Mouse (Mus musculus) splenic B cell, adult 2 months (primary cell): ENCODE data around the gene Specc1.

Source experiments
- DNase-seq: peaks from one replicate; pipeline ENCODE4 v3.0.0-alpha.2; 2011; ENCODE audit warnings: low read depth, low spot score
- H3K27me3 ChIP-seq: 2 replicates; pipeline ENCODE4 v1.6.1; 2012; ENCODE audit warnings: mild to moderate bottlenecking, low read length, moderate library complexity, mixed read lengths; ENCODE audit not compliant: control insufficient read depth, poor library complexity, insufficient read depth, severe bottlenecking
- H3K36me3 ChIP-seq: 2 replicates; pipeline ENCODE4 v1.6.1; 2012; ENCODE audit warnings: mild to moderate bottlenecking, low read length, moderate library complexity, mixed read lengths; ENCODE audit not compliant: control insufficient read depth, poor library complexity, insufficient read depth, severe bottlenecking

The Specc1 gene

DNA sequence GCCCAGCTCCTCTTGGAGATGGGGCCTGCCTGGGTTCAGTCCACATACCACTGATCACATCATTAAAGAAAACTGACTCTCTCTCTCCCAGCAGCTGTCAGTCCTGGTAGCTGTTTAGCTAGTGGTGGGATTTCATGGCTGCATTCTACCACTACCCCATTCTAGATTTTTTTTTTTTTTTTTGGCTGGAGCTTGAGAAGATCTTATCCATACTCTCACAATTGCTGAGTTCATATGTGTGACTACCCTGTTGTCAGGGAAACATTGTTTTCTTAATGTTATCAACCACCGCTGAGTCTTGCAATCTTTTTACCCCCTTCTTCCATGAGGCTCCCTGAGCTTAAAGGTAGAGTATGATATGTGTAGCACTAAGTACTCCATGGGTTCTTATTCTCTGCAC lies 246.1 kb downstream of the Specc1 start:
- H3K36me3 ChIP-seq: no peaks in the 10 kb centered on the region
- H3K27me3 ChIP-seq: no peaks in the 10 kb centered on the region
- DNase-seq: no peak

DNA sequence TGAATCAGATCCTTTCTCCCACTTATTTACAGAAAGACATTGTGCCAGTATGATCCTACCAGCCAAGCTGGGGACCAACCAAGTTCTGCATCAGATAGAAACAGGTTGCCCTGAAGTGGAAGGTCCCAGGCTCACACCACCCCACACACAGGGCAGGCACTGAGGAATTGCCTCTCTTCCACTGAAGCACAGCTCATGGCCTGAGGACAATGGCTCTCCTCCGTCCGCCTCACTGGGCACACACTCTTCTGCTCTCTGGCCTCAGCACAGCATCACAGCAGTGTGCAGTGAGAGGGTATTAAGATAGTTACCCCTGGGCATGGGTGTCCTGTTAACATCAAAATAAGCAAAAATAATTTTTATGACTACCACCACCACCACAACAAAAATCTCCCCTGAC lies 252.5 kb downstream of the Specc1 start:
- H3K36me3 ChIP-seq: no peaks in the 10 kb centered on the region
- no peak for DNase-seq
- no peaks in the 10 kb centered on the region for H3K27me3 ChIP-seq

DNA sequence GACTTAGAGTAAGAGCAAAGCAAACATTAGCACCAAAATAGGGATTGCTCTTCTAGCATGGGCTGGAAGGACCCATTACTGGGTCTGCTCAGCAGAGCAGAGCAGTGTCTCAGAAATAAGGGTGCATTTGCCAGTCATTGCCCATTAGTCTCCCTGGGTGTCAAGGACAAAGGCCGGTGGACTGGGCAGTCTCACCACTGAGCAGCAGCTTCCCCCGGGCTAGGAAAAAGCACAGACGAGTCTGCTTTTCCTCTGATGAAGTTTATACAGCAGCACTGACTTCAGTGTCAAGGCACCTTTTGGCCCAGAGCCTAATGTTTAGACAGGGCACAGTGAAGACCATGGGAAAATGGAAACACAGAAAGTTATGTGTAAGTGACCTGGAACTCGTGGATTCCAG lies 253.3 kb downstream of the Specc1 start:
- Histone ChIP-seq H3K36me3 (no peaks in the 10 kb centered on the region), H3K27me3 (no peaks in the 10 kb centered on the region)
- no peak for DNase-seq

DNA sequence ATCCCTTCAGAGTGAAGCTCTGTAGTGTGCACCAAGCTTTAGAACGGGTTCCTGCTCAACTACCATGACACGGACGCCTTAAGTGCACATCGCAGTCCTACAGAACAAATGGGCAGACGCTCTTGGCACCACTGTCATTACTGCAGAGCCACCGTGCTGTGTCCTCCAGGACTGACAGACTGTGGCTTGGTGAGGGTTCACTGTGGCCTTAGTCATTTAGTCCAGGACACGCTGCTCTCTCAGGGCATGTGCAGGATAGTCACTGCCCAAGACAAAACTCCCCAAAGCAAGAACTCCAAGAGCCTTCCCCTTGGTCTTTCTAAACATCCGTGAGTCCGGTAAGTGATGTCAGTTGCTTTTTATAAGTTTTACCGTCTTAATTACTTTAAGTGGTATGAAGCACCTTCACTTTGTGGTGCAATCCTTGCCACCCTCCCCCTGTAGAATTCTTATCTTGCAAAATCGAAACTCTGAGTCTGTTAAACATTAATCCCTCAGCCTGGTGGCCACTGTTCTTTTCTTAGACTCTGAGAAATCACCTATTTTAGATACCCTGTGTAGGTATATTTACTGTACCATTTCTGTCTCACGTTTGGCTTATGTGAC lies 256.9 kb downstream of the Specc1 start:
- DNase-seq: no peak
- Histone ChIP-seq H3K36me3 (no peaks in the 10 kb centered on the region), H3K27me3 (no peaks in the 10 kb centered on the region)

- DNase-seq: no peak
- no peaks in the 10 kb centered on the region for H3K36me3 ChIP-seq
- H3K27me3 ChIP-seq: no peaks in the 10 kb centered on the region
These were observed 258.5 kb downstream of the Specc1 start for GRCm38 (mm10) chr11:62215107-62215506.

GRCm38 (mm10) chr11:62217751-62218150 lies 261.2 kb downstream of the Specc1 start:
- H3K36me3 ChIP-seq: no peaks in the 10 kb centered on the region
- no peak for DNase-seq
- H3K27me3 ChIP-seq: no peaks in the 10 kb centered on the region

- DNase-seq: no peak
- no peaks in the 10 kb centered on the region for H3K27me3 ChIP-seq
- H3K36me3 ChIP-seq: no peaks in the 10 kb centered on the region
These were observed 264.4 kb downstream of the Specc1 start for GRCm38 (mm10) chr11:62220756-62221510.

GRCm38 (mm10) chr11:62223416-62223815 lies 266.9 kb downstream of the Specc1 start:
- Histone ChIP-seq H3K36me3 (no peaks in the 10 kb centered on the region), H3K27me3 (no peaks in the 10 kb centered on the region)
- no peak for DNase-seq

DNA sequence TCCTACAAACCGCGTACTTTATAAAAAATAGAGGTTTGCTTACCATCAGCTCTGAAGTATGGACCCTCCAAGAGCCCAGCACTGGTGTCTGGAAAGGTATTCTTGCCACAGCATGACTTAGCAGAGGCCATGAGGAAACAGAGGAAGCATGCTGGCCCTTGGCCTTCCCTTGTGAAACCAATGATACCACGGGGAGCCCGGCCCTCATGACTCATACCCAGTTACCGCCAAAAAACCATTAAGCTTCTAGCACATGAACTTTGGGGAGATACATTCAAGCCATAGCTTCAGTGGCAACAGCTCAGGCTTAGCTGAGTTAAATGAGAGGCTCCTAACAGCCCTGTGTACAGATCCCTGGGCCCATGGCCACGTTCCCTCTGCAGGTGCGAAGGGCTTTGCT lies 267.4 kb downstream of the Specc1 start:
- no peaks in the 10 kb centered on the region for H3K36me3 ChIP-seq
- H3K27me3 ChIP-seq: no peaks in the 10 kb centered on the region
- no peak for DNase-seq

GRCm38 (mm10) chr11:62224797-62225196 lies 268.2 kb downstream of the Specc1 start:
- no peaks in the 10 kb centered on the region for H3K27me3 ChIP-seq
- DNase-seq: no peak
- no peaks in the 10 kb centered on the region for H3K36me3 ChIP-seq

- H3K27me3 ChIP-seq: no peaks in the 10 kb centered on the region
- DNase-seq: no peak
- no peaks in the 10 kb centered on the region for H3K36me3 ChIP-seq
These were observed 284.2 kb downstream of the Specc1 start for GRCm38 (mm10) chr11:62240631-62241261.

DNA sequence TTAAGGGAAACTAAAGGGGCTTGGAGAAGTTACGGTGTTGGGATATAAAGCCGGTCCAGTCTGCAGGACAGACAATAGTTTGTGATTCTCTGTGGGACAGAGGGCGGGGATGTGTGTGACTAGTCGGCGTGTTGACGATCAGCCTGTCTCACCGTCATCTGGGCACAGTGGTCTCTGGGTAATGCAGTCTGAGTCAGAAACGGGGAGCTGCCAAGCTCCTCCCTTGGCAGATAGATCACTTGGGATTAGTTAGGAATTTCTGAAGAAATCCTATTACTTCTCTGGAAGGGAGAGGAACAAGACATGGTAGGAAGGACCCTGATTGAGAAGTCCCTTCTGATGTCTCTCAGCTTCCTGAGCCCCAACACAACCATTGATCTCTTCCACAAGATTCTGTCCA lies 287.3 kb downstream of the Specc1 start:
- no peak for DNase-seq
- no peaks in the 10 kb centered on the region for H3K36me3 ChIP-seq
- H3K27me3 ChIP-seq: no peaks in the 10 kb centered on the region

- no peak for DNase-seq
- Histone ChIP-seq H3K27me3 (no peaks in the 10 kb centered on the region), H3K36me3 (no peaks in the 10 kb centered on the region)
These were observed 287.9 kb downstream of the Specc1 start for GRCm38 (mm10) chr11:62244471-62244870.

GRCm38 (mm10) chr11:62247759-62248400 lies 291.3 kb downstream of the Specc1 start:
- H3K36me3 ChIP-seq: no peaks in the 10 kb centered on the region
- H3K27me3 ChIP-seq: no peaks in the 10 kb centered on the region
- DNase-seq: no peak
